Mouse (Mus musculus) heart, adult 2 months (tissue): ENCODE measurements around the gene Krcc1. TPM values are rescaled to one million over a fixed set of nuclear protein-coding genes. Genes with fewer than 3 reads are reported as not detected.
"Not testable (repeated sequence)": the region's sequence is repeated elsewhere in the genome, so short reads cannot be mapped to it uniquely, and the experiment has no call there.

ENCODE experiments used
- DNase-seq, 2 experiments: peaks; one replicate each; pipeline ENCODE4 v3.0.0; 2021
- H3K27ac ChIP-seq: fragments of 200-600 bp; 2 replicates; pipeline ENCODE4 v1.8.1; 2022
- H3K27me3 ChIP-seq: fragments of 200-500 bp; 2 replicates; pipeline ENCODE4 v1.6.1; 2012; ENCODE audit warnings: mild to moderate bottlenecking, low read length, inconsistent platforms, mixed read lengths; ENCODE audit not compliant: control insufficient read depth, insufficient read depth
- H3K36me3 ChIP-seq: fragments of 200-500 bp; 2 replicates; pipeline ENCODE4 v1.6.1; 2012; ENCODE audit warnings: low read length, inconsistent platforms; ENCODE audit not compliant: control insufficient read depth, insufficient read depth
- H3K4me1 ChIP-seq: fragments of 200-500 bp; 2 replicates; pipeline ENCODE4 v1.6.1; 2011; ENCODE audit warnings: low read length; ENCODE audit not compliant: control insufficient read depth, insufficient read depth
- H3K4me3 ChIP-seq: fragments of 200-600 bp; 2 replicates; pipeline ENCODE4 v1.8.1; 2022
- H3K79me2 ChIP-seq: fragments of 200-500 bp; replicated peaks from 2 replicates; pipeline ENCODE4 v1.6.1; 2012; ENCODE audit warnings: mild to moderate bottlenecking, inconsistent platforms, low read length, moderate library complexity, mixed read lengths; ENCODE audit not compliant: control insufficient read depth, insufficient read depth
- H3K9ac ChIP-seq: fragments of 200-500 bp; 2 replicates; pipeline ENCODE4 v1.6.1; 2012; ENCODE audit warnings: low read depth, mild to moderate bottlenecking, control low read depth, inconsistent platforms, low read length, mixed read lengths
- CTCF ChIP-seq: fragments of 200-600 bp; IDR thresholded peaks from 2 replicates; pipeline ENCODE4 v1.8.1; 2022; ENCODE audit warnings: antibody characterized with exemption, mild to moderate bottlenecking, moderate library complexity
- EP300 ChIP-seq: fragments of 200-500 bp; IDR thresholded peaks from 2 replicates; pipeline ENCODE4 v1.6.1; 2011; ENCODE audit warnings: low read depth, low read length, control low read depth; ENCODE audit not compliant: insufficient read depth
- POLR2A ChIP-seq: fragments of 200-500 bp; IDR thresholded peaks from 2 replicates; pipeline ENCODE4 v1.6.1; 2011; ENCODE audit warnings: mild to moderate bottlenecking, low read depth, low read length, control low read depth; ENCODE audit not compliant: insufficient read depth
- WGBS: fragments of 180-500 bp; shearing (Covaris S2); methylation state at CpG from one replicate; pipeline ENCODE4 v1.1.7; 2018; 5-methylcytosine and 5-hydroxymethylcytosine counted together
- intact Hi-C: fragments of 180-260 bp; cut with DNase I; formaldehyde crosslinking; loops from one replicate; pipeline ENCODE4 v1.15.1; 2025
- polyA plus RNA-seq: library from polyadenylated mRNA; depleted of rRNA; stranded (reverse); fragments of >200 nt; gene quantifications from 2 replicates; pipeline ENCODE4 v1.2.3, GENCODE M21; 2012
- total RNA-seq, 2 experiments: library from RNA; stranded (reverse); gene quantifications; 2 replicates each; pipeline ENCODE4 v1.2.3; 2021

Krcc1 gene
- total and polyA plus RNA-seq, 3 experiments = 10.2 to 63.5 (median 56.1) TPM

DNA sequence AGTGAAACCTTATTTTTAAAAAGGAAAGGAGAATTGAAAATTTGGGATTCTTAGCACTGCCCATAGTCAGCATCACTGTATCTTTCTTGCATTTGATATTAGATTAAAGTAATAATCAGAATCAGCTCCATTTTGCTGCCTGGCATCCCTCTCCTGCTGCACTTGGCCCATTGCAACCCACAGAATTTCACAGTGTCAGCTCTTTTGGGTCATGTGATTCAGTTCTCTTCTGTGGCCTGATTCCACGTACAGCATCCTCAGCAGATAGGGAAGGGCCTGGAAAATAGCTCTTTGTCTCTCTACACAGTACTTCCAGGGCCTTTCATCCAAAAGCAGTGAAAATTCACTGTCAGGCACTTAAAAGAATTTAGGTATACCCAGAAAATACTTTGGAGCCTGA lies 14.1 kb upstream of the Krcc1 start:
- no peak for DNase-seq
- Histone ChIP-seq H3K9ac (no peak overlapping the region), H3K79me2 (no peaks in the 10 kb centered on the region), H3K4me1 (no peaks in the 10 kb centered on the region; the same call in 1 of the 2 replicates), H3K27me3 (no peaks in the 10 kb centered on the region), H3K27ac (no peak overlapping the region), H3K4me3 (no peak overlapping the region), H3K36me3 (peaks cover 8% of the 10 kb centered on the region; the same call in 1 of the 2 replicates)
- no peak for TF ChIP-seq CTCF
- no peak for TF ChIP-seq POLR2A
- no peak for TF ChIP-seq EP300
- 13% methylated on average over 1 of the region's 1 CpGs for WGBS
- intact Hi-C loops = no loop called here

DNA sequence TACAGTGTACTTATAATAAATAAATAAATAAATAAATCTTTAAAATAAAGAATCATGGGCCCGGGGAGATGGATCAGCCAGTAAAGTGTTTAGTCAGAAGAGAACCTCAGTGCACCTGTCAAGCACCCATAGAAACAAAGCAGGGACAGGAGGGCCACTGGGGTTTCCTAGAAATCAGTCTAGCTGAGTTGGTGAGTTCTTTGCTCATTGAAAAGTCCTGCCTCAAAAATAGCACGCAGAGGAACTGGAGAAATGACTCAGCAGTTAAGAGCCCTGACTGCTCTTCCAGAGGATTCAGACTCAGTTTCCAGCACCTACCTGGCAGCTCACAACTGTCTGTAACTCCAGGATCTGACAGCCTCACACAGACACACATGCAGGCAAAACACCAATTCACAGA lies 12.9 kb upstream of the Krcc1 start:
- no peak for DNase-seq
- Histone ChIP-seq H3K79me2 (no peaks in the 10 kb centered on the region), H3K27me3 (no peaks in the 10 kb centered on the region), H3K4me1 (no peaks in the 10 kb centered on the region; the same call in 1 of the 2 replicates), H3K4me3 (no peak overlapping the region; the same call in 1 of the 2 replicates), H3K27ac (peak overlapping the region; percentile 48; the same call in 1 of the 2 replicates), H3K36me3 (peaks cover 8% of the 10 kb centered on the region; the same call in 1 of the 2 replicates), H3K9ac (no peak overlapping the region)
- TF ChIP-seq EP300 (no peak), POLR2A (no peak), CTCF (no peak)
- intact Hi-C loops = no loop called here
- WGBS = 53% methylated on average over 2 of the region's 2 CpGs

DNA sequence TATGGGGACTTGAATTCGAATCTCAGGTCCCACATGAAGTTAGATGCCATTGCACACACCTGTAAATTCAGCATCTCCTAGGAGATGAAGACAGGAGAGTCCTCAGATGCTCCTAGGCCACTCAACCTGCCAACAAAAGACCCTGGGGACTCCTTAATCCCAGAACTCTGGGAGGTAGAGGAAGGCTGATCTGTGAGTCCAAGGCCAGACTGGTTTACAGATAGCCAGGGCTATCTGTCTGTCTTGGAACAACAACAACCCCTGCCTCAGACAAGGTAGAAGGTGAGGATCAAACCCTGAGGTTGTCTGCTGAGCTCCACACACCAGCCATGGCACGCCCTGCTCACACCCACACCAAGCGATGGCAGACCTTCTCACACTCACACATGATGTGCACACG lies 12.3 kb upstream of the Krcc1 start:
- H3K9ac ChIP-seq = no peak overlapping the region
- WGBS = 68% methylated on average over 4 of the region's 4 CpGs

DNA sequence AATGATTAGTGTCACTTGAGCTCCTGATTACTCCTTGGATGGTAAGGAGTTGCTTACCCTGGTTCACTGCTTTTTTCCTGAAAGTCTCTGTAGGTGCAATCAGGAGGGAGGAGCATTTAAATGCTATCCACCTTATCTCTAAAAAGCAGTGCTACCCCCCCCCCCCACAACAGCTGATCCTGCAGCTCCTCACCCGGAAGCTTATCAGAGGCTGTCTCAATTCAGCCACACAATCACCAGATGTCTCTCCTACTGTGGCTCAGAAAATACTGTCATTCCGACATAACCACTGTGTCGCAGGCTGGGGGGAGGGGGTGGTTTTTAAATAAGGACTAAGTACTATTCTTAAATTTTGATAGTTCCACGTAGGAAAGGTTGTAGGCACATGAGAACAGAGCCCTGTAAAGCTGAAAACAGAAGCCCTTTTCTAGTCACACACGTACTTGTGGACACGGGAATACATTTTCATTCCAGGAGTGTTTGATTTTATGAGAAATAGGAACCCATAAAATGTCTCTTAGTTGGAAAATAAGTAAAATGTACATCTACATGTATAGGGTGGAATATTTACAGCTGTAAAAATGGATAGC lies 11.3 kb upstream of the Krcc1 start:
- no peaks in the 10 kb centered on the region for H3K79me2 ChIP-seq
- DNase-seq = no peak
- no peak for TF ChIP-seq POLR2A
- TF ChIP-seq CTCF = no peak
- TF ChIP-seq EP300 = no peak
- peak overlapping the region; percentile 50 for H3K9ac ChIP-seq
- peak overlapping the region; percentile 53 for H3K27ac ChIP-seq
- H3K36me3 ChIP-seq = peaks cover 8% of the 10 kb centered on the region; the same call in 1 of the 2 replicates
- peak overlapping the region; percentile 35 for H3K4me3 ChIP-seq
- WGBS = 15% methylated on average over 6 of the region's 6 CpGs
- no peaks in the 10 kb centered on the region; the same call in 1 of the 2 replicates for H3K4me1 ChIP-seq
- intact Hi-C loops = no loop called here
- H3K27me3 ChIP-seq = no peaks in the 10 kb centered on the region

More for the DNA sequence above, 12.3 kb upstream of the Krcc1 start:
- H3K36me3 ChIP-seq = peaks cover 8% of the 10 kb centered on the region; the same call in 1 of the 2 replicates
- TF ChIP-seq POLR2A = no peak
- TF ChIP-seq CTCF = no peak
- H3K27ac ChIP-seq = peak overlapping the region; percentile 48
- intact Hi-C loops = no loop called here
- H3K4me1 ChIP-seq = no peaks in the 10 kb centered on the region; the same call in 1 of the 2 replicates
- peak overlapping the region; percentile 26; the same call in 1 of the 2 replicates for H3K4me3 ChIP-seq
- no peak for DNase-seq
- no peaks in the 10 kb centered on the region for H3K27me3 ChIP-seq
- H3K79me2 ChIP-seq = no peaks in the 10 kb centered on the region

DNA sequence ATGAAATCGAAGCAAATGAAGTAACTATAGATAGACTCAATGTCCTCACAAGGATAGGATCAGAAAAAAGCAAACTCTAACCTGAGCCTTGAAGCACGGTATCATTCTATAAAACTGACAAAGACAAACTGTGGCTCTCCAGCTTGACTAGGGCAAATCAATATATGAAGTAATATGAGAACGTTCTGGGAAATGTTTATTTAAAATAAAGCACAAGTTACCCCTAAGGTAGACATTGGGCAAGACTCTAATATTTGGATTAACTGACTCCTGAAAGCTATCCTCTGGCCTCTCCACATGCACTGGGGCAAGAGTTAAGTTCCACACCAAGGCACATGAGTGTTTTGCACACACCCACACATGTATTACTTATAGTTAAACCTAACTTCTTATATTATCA lies 10.4 kb upstream of the Krcc1 start:
- no peaks in the 10 kb centered on the region; the same call in 1 of the 2 replicates for H3K4me1 ChIP-seq
- intact Hi-C loops = no loop called here
- H3K27me3 ChIP-seq = no peaks in the 10 kb centered on the region
- peak overlapping the region; percentile 35 for H3K4me3 ChIP-seq
- peak overlapping the region; percentile 51; the same call in 1 of the 2 replicates for H3K9ac ChIP-seq
- WGBS = 58% methylated on average over 3 of the region's 3 CpGs
- TF ChIP-seq CTCF = no peak
- TF ChIP-seq EP300 = no peak
- no peak for TF ChIP-seq POLR2A
- H3K79me2 ChIP-seq = no peaks in the 10 kb centered on the region
- H3K36me3 ChIP-seq = peaks cover 8% of the 10 kb centered on the region; the same call in 1 of the 2 replicates
- no peak for DNase-seq
- H3K27ac ChIP-seq = peak overlapping the region; percentile 90

DNA sequence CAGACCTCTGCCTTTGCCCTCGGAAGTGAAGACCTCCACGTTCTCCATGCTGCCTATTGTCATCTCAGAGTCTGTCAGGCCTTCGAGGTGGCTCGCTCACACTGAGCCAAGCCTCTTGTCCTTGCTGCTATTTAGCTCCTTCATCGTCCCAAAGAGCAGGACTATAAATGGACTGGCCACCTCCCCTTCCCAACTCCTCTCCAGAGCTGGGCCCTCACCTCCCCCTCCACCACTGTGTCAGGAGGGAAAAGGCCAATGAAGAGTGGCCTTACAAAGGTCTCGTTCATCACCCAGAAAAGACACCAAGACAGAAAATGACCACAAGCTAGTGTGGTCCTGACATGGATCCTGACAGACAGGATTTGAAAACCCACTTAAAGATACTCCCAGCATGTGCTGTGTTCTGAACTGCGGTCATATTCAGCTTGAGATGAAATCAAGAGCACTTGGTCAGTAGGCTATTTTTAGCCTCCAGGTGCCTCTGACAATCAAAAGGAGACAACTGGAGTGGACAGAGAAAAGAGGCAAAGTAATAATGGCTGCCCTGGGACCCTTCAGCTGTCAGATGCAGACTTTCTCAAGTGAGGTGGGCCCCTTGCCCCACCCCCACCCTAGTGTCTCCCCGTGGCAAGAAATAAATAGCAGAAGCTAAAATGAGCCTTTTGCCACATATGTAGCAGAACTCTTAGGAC lies 9.2 kb upstream of the Krcc1 start:
- Histone ChIP-seq H3K79me2 (no peaks in the 10 kb centered on the region), H3K27ac (peak overlapping the region; percentile 90), H3K9ac (peak overlapping the region; percentile 49), H3K27me3 (no peaks in the 10 kb centered on the region), H3K36me3 (peaks cover 6% of the 10 kb centered on the region; the same call in 1 of the 2 replicates), H3K4me1 (no peaks in the 10 kb centered on the region; the same call in 1 of the 2 replicates), H3K4me3 (peak overlapping the region; percentile 35)
- intact Hi-C loops = no loop called here
- DNase-seq = peak; percentile 51 to 72
- WGBS = 43% methylated on average over 8 of the region's 8 CpGs
- TF ChIP-seq EP300 = peak; percentile 87
- TF ChIP-seq CTCF = no peak
- TF ChIP-seq POLR2A = peak; percentile 97

DNA sequence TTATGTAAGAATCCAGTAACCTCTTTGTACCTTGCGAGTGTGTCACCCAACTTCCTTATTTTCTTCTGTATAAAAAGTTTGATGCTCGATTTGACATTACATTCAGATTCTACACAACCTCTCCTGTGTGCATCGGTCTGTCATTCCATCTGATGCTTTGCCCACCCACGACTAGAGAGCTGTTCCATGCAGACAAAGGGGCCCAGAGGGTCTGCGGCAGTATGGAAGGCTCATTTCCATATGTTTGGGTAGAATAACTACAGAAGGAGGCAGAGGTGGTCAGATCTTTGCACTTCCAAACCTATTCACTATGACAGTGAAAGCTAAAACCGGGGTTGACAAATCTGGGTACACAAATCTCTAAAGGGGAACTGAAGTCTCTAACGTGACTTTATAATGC lies 3.9 kb upstream of the Krcc1 start:
- H3K27ac ChIP-seq, H3K36me3 ChIP-seq, H3K79me2 ChIP-seq, H3K9ac ChIP-seq, H3K27me3 ChIP-seq, H3K4me3 ChIP-seq, intact Hi-C loops, DNase-seq, H3K4me1 ChIP-seq: not testable (repeated sequence)
- 79% methylated on average over 7 of the region's 7 CpGs for WGBS
